Mouse (Mus musculus): ENCODE measurements at regions not wholly inside any gene's neighbourhood (a gene's known extent, or its start where the extent isn't known, plus 50 kb on each side); places are given as distances from the start of the nearest gene placed in this dataset.

GRCm38 (mm10) chr5:126268592-126268991 is 737.0 kb downstream of the Tmem132b start:
- DNase-seq (ENCODE audit: low spot score in 2 of 2), result no peak
- intact Hi-C loops (cut with DNase I), result no loop called here

GRCm38 (mm10) chr5:126274316-126274715 is 742.7 kb downstream of the Tmem132b start:
- no peak for DNase-seq (ENCODE audit: low spot score in 2 of 2)
- intact Hi-C loops (cut with DNase I), result no loop called here

GRCm38 (mm10) chr5:126281057-126281728 is 749.6 kb downstream of the Tmem132b start:
- intact Hi-C loops (cut with DNase I), result no loop called here

GRCm38 (mm10) chr5:126281782-126282181 is 750.2 kb downstream of the Tmem132b start:
- no peak for DNase-seq (ENCODE audit: low spot score in 2 of 2)
- intact Hi-C loops (cut with DNase I), result no loop called here

More at GRCm38 (mm10) chr5:126281057-126281728, 749.6 kb downstream of the Tmem132b start:
- no peak for DNase-seq (ENCODE audit: low spot score in 2 of 2)

- DNase-seq (ENCODE audit: low spot score in 2 of 2), result no peak
- intact Hi-C loops (cut with DNase I), result no loop called here
These were observed 793.3 kb downstream of the Tmem132b start for GRCm38 (mm10) chr5:126324847-126325246.

- intact Hi-C loops (cut with DNase I), result no loop called here
- no peak for DNase-seq (ENCODE audit: low spot score in 2 of 2)
These were observed 796.7 kb downstream of the Tmem132b start for GRCm38 (mm10) chr5:126328276-126328675.

- no peak for DNase-seq (ENCODE audit: low spot score in 2 of 2)
- intact Hi-C loops (cut with DNase I), result no loop called here
These were observed 803.5 kb downstream of the Tmem132b start for GRCm38 (mm10) chr5:126335091-126335490.

GRCm38 (mm10) chr5:126335553-126336520 is 804.3 kb downstream of the Tmem132b start:
- no peak for DNase-seq (ENCODE audit: low spot score in 2 of 2)
- intact Hi-C loops (cut with DNase I), result no loop called here

GRCm38 (mm10) chr5:126337884-126338283 is 806.3 kb downstream of the Tmem132b start:
- DNase-seq (ENCODE audit: low spot score in 2 of 2), result no peak
- intact Hi-C loops (cut with DNase I), result no loop called here

- intact Hi-C loops (cut with DNase I), result no loop called here
These were observed 812.0 kb downstream of the Tmem132b start for GRCm38 (mm10) chr5:126343570-126343969.

GRCm38 (mm10) chr5:126350936-126351335 is 819.4 kb downstream of the Tmem132b start:
- DNase-seq (ENCODE audit: low spot score in 2 of 2), result no peak
- intact Hi-C loops (cut with DNase I), result no loop called here

More at GRCm38 (mm10) chr5:126343570-126343969, 812.0 kb downstream of the Tmem132b start:
- DNase-seq (ENCODE audit: low spot score in 2 of 2), result no peak

- intact Hi-C loops (cut with DNase I), result no loop called here
- no peak for DNase-seq (ENCODE audit: low spot score in 2 of 2)
These were observed 837.9 kb downstream of the Tmem132b start for GRCm38 (mm10) chr5:126369436-126369835.

- DNase-seq (ENCODE audit: low spot score in 2 of 2), result no peak
- intact Hi-C loops (cut with DNase I), result loop anchor here (5.0 to 10.0 kb wide), 2 partner anchors 188 to 860 kb away; partner anchors contain the start of gene Tmem132b
These were observed 849.3 kb upstream of the Tmem132c start for GRCm38 (mm10) chr5:126392306-126392705.

GRCm38 (mm10) chr5:126395331-126395730 is 846.3 kb upstream of the Tmem132c start:
- DNase-seq (ENCODE audit: low spot score in 2 of 2), result peak; percentile 11 to 22
- intact Hi-C loops (cut with DNase I), result loop anchor here (10.0 kb wide), 1 partner anchor 191 kb away; no protein-coding TSS in a partner anchor

GRCm38 (mm10) chr5:126431748-126432147 is 809.9 kb upstream of the Tmem132c start:
- no peak for DNase-seq (ENCODE audit: low spot score in 2 of 2)
- intact Hi-C loops (cut with DNase I), result no loop called here

GRCm38 (mm10) chr5:126438696-126439095 is 802.9 kb upstream of the Tmem132c start:
- intact Hi-C loops (cut with DNase I), result no loop called here
- peak; percentile 25 to 30 for DNase-seq (ENCODE audit: low spot score in 2 of 2)

GRCm38 (mm10) chr5:126440516-126440915 is 801.1 kb upstream of the Tmem132c start:
- intact Hi-C loops (cut with DNase I), result no loop called here

GRCm38 (mm10) chr5:126475761-126476160 is 765.8 kb upstream of the Tmem132c start:
- DNase-seq (ENCODE audit: low spot score in 2 of 2), result no peak

More at GRCm38 (mm10) chr5:126440516-126440915, 801.1 kb upstream of the Tmem132c start:
- peak; percentile 31 to 35 for DNase-seq (ENCODE audit: low spot score in 2 of 2)

GRCm38 (mm10) chr5:126522076-126522475 is 719.5 kb upstream of the Tmem132c start:
- intact Hi-C loops (cut with DNase I), result no loop called here
- no peak for DNase-seq (ENCODE audit: low spot score in 2 of 2)

More at GRCm38 (mm10) chr5:126475761-126476160, 765.8 kb upstream of the Tmem132c start:
- intact Hi-C loops (cut with DNase I), result no loop called here

- intact Hi-C loops (cut with DNase I), result no loop called here
- DNase-seq (ENCODE audit: low spot score in 2 of 2), result peak; percentile 37 to 58
These were observed 715.7 kb upstream of the Tmem132c start for GRCm38 (mm10) chr5:126525863-126526262.

Data from left cerebral cortex, postnatal 36 days (tissue).